Mouse (Mus musculus) liver, postnatal 0 days (tissue): Measurements from ENCODE around the gene Myl9.

Experiments
- CTCF ChIP-seq: sonication (generic); IDR thresholded peaks from 2 replicates; pipeline ENCODE4 v1.5.1; 2016; ENCODE audit warnings: antibody characterized with exemption, low read depth
- EP300 ChIP-seq: IDR thresholded peaks from 2 replicates; pipeline ENCODE4 v1.6.1; 2016; ENCODE audit warnings: antibody characterized with exemption, low read depth, mild to moderate bottlenecking

GRCm38 (mm10) chr2:156816116-156816515 is 40.9 kb downstream of the Myl9 start:
- no peak for TF ChIP-seq EP300
- no peak for TF ChIP-seq CTCF
